Mouse (Mus musculus) spleen, postnatal 14 days (tissue): ENCODE results near the gene F5.

Experiments used
- DNase-seq, 2 experiments: peaks; one replicate each; pipeline ENCODE4 v3.0.0; 2021 to 2022; ENCODE audit warnings: low spot score in 2 of 2

The F5 gene

GRCm38 (mm10) chr1:164233447-164233846 lies 81.8 kb downstream of the F5 start:
- DNase-seq = no peak

- DNase-seq = no peak
These were observed 83.4 kb downstream of the F5 start for GRCm38 (mm10) chr1:164235078-164235477.

GRCm38 (mm10) chr1:164236078-164236477 lies 84.4 kb downstream of the F5 start:
- DNase-seq = no peak

GRCm38 (mm10) chr1:164241494-164241893 lies 89.9 kb downstream of the F5 start:
- no peak for DNase-seq

GRCm38 (mm10) chr1:164242809-164243208 lies 91.2 kb downstream of the F5 start:
- no peak for DNase-seq

GRCm38 (mm10) chr1:164247442-164247841 lies 95.8 kb downstream of the F5 start:
- no peak for DNase-seq

GRCm38 (mm10) chr1:164247971-164248370 lies 96.3 kb downstream of the F5 start:
- DNase-seq = no peak

- peak; percentile 96 to 98 for DNase-seq
These were observed 97.1 kb downstream of the F5 start, which contains the start of gene Slc19a2 for GRCm38 (mm10) chr1:164248465-164249331. Gene Slc19a2, plus strand, starts transcription at chr1:164249046.

- DNase-seq = no peak
These were observed 97.7 kb downstream of the F5 start for GRCm38 (mm10) chr1:164249332-164249711.

- DNase-seq = no peak
These were observed 98.9 kb downstream of the F5 start for GRCm38 (mm10) chr1:164250391-164251150.

GRCm38 (mm10) chr1:164251438-164251837 lies 99.8 kb downstream of the F5 start:
- no peak for DNase-seq

GRCm38 (mm10) chr1:164252551-164252950 lies 100.9 kb downstream of the F5 start:
- DNase-seq = no peak

GRCm38 (mm10) chr1:164254836-164255235 lies 103.2 kb downstream of the F5 start:
- DNase-seq = no peak

GRCm38 (mm10) chr1:164260171-164261028 lies 108.8 kb downstream of the F5 start:
- DNase-seq = no peak

GRCm38 (mm10) chr1:164261553-164261952 lies 109.9 kb downstream of the F5 start:
- no peak for DNase-seq
